Mouse (Mus musculus): ENCODE measurements around the gene Ankle1. TPM values are rescaled to one million over a fixed set of nuclear protein-coding genes. Genes with fewer than 3 reads are reported as not detected.

Gene Ankle1
- polyA plus RNA-seq (2015; fragmentation: Nextera tagmentation; extraction: Ambion mirVana): 40.7 and 41.9 TPM in 2 replicates

DNA sequence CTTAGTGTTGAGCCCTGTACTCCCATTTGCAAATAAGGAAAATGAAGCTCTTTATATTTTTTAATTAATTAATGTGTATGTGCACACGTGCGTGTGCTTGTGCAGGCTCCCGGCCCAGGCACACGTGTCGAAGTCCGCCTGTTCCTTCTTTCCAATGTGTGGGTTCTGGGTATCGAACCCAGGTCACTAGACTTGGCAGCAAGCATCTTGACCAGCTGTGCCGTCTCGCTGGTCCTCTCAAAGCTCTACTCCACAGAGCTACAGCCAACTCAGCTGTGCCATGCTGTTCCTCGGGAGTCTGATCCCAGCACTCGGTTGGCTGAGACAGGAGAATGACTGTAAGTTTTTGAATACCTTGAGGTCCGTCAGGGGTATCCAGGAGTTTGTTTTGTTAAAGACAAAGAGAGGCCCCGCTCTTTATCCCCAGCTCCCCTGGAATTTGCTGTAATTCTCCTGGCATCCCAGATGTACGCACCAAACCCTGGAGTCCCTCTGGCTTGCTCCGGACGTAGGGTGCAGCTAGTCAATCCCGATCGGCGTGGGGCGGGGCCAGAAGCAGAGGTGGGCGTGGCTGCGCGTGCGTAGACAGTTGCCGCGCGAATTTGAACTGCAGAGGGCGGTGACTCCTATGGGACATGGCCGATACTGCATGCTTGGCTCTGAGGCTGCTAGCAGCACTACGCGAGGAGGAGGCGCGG, at the start of gene Ankle1:
Ankle1 (plus strand) TSS at position 610 of the 698 bp plus-strand sequence.
- H3K9ac ChIP-seq: peak within 1 kb of the TSS; percentile 68
- H3K9me3 ChIP-seq: no peaks in the 10 kb centered on the region
- no peaks in the 10 kb centered on the region for H3K27me3 ChIP-seq
- peak within 1 kb of the TSS; percentile 63 for H3K4me3 ChIP-seq
- H3K4me2 ChIP-seq (replicated peaks): peak within 1 kb of the TSS; percentile 93
- H3K4me1 ChIP-seq: peaks cover 16% of the 10 kb centered on the region
- ATAC-seq (ENCODE audit: low FRiP score, low read depth): peak; percentile 90
- H3K27ac ChIP-seq: no peak within 1 kb of the TSS; the same call in 1 of the 2 replicates
- 17% methylated on average over 31 of the region's 33 CpGs for WGBS
- peaks cover 39% of the 10 kb centered on the region for H3K36me3 ChIP-seq

- H3K4me2 ChIP-seq (replicated peaks): no peak overlapping the region
- no peak overlapping the region for H3K4me3 ChIP-seq
- WGBS: 66% methylated on average over 3 of the region's 3 CpGs
- no peak overlapping the region for H3K9ac ChIP-seq
- no peaks in the 10 kb centered on the region for H3K9me3 ChIP-seq
- H3K27ac ChIP-seq: no peak overlapping the region
- peaks cover 84% of the 10 kb centered on the region for H3K36me3 ChIP-seq
- ATAC-seq (ENCODE audit: low FRiP score, low read depth): no peak
- H3K4me1 ChIP-seq: no peaks in the 10 kb centered on the region
- H3K27me3 ChIP-seq: no peaks in the 10 kb centered on the region
Measured at GRCm38 (mm10) chr8:71358026-71358425, 47.8 kb upstream of the Ankle1 start.

- Histone ChIP-seq H3K9ac (peak within 1 kb of the TSS; percentile 68), H3K4me1 (peaks cover 26% of the 10 kb centered on the region), H3K4me2 (replicated peaks) (peak within 1 kb of the TSS; percentile 80), H3K9me3 (no peaks in the 10 kb centered on the region), H3K27me3 (no peaks in the 10 kb centered on the region), H3K36me3 (peaks cover 18% of the 10 kb centered on the region), H3K4me3 (peak within 1 kb of the TSS; percentile 68), H3K27ac (peak within 1 kb of the TSS; percentile 90)
- peak; percentile 85 for ATAC-seq (ENCODE audit: low FRiP score, low read depth)
- under 1% methylated on average over 56 of the region's 56 CpGs for WGBS
Measured at GRCm38 (mm10) chr8:71366771-71367528, 38.9 kb upstream of the Ankle1 start, which contains the start of gene Use1. Gene Use1, plus strand, starts transcription at chr8:71366848.

DNA sequence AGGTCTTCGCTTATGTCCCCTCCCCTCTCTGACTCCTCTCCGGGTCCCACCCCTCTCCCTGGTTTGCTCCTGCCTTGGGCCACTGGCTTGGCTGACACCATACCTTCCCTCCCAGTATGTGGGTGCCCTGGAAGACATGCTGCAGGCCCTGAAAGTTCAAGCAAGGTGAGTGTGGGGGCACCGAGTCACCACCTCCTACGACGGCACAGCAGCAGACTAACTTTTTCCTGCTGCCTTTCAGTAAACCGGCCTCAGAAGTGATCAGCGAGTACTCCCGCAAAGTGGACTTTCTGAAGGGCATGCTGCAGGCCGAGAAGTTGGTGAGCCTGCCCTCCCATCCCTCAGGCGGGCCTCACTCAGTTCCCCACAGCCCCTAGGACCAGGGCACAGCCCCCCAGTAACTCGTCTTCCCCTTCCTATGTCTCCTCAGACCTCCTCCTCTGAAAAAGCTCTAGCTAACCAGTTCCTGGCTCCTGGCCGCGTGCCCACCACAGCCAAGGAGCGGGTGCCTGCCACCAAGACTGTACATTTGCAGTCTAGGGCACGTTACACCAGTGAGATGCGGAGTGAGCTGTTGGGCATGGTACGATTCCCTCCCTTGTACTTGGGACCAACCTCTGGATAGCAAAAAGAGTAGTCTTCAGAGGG, 38.2 kb upstream of the Ankle1 start:
- Histone ChIP-seq H3K9me3 (no peaks in the 10 kb centered on the region), H3K36me3 (peaks cover 19% of the 10 kb centered on the region), H3K9ac (peak overlapping the region; percentile 68), H3K4me3 (peak overlapping the region; percentile 68), H3K27ac (peak overlapping the region; percentile 90), H3K4me2 (replicated peaks) (peak overlapping the region; percentile 80), H3K4me1 (peaks cover 26% of the 10 kb centered on the region), H3K27me3 (no peaks in the 10 kb centered on the region)
- 49% methylated on average over 17 of the region's 17 CpGs for WGBS
- ATAC-seq (ENCODE audit: low FRiP score, low read depth): no peak

- peak overlapping the region; percentile 68 for H3K4me3 ChIP-seq
- H3K27ac ChIP-seq: no peak overlapping the region
- peaks cover 26% of the 10 kb centered on the region for H3K4me1 ChIP-seq
- H3K27me3 ChIP-seq: no peaks in the 10 kb centered on the region
- H3K4me2 ChIP-seq (replicated peaks): peak overlapping the region; percentile 80
- no peak for ATAC-seq (ENCODE audit: low FRiP score, low read depth)
- no peak overlapping the region for H3K9ac ChIP-seq
- no peaks in the 10 kb centered on the region for H3K9me3 ChIP-seq
- peaks cover 26% of the 10 kb centered on the region for H3K36me3 ChIP-seq
Measured at GRCm38 (mm10) chr8:71368366-71368765, 37.4 kb upstream of the Ankle1 start.

GRCm38 (mm10) chr8:71369040-71369718, 36.6 kb upstream of the Ankle1 start:
- H3K4me3 ChIP-seq: no peak overlapping the region
- ATAC-seq (ENCODE audit: low FRiP score, low read depth): no peak
- H3K9ac ChIP-seq: no peak overlapping the region
- WGBS: 93% methylated on average over 10 of the region's 10 CpGs
- no peaks in the 10 kb centered on the region for H3K27me3 ChIP-seq
- H3K9me3 ChIP-seq: no peaks in the 10 kb centered on the region
- H3K36me3 ChIP-seq: peaks cover 34% of the 10 kb centered on the region
- H3K4me1 ChIP-seq: peaks cover 26% of the 10 kb centered on the region
- no peak overlapping the region for H3K4me2 ChIP-seq (replicated peaks)
- no peak overlapping the region for H3K27ac ChIP-seq

- Histone ChIP-seq H3K27ac (0 out of 2 replicates have a peak overlapping the region, but pooled peaks have one; percentile 28), H3K4me3 (peak overlapping the region; percentile 70), H3K9ac (peak overlapping the region; percentile 65), H3K4me1 (peaks cover 35% of the 10 kb centered on the region), H3K27me3 (no peaks in the 10 kb centered on the region), H3K9me3 (no peaks in the 10 kb centered on the region), H3K4me2 (replicated peaks) (peak overlapping the region; percentile 62), H3K36me3 (peaks cover 46% of the 10 kb centered on the region)
- no peak for ATAC-seq (ENCODE audit: low FRiP score, low read depth)
- WGBS: 19% methylated on average over 5 of the region's 5 CpGs
Measured at GRCm38 (mm10) chr8:71370711-71371235, 35.0 kb upstream of the Ankle1 start.

DNA sequence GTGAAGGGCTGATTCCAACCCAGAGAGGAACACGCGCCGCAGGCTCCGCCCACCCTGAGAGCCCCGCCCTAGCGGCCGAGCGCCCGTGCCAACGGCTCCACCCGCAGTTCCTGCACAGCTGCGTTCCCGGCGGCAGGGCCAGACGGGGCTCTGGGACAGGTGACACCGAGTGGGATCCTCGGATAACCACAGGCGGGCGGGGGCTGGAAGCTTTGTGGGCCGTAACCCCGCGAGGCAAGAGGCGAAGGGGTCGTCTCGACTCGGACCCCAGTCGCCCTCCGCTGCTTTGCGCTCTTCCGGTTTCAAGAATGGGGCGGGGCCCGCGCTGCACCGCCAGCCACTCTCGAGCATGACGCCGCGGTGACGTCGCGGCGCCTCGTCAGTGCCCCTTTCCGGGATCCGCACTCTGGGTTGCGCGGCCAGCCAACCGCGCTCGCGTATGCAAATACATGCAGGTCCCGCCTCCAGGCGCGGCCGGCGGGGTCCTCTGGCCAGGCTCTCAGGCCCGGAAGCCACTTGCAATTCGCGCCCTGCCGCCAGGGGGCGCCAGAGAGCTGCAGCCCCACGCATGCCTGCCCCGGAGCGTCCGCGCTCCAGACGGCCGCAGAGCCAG, 34.5 kb upstream of the Ankle1 start, which contains the start of gene Ocel1:
Ocel1 (plus strand) TSS at position 63 of the 613 bp plus-strand sequence.
- Histone ChIP-seq H3K4me1 (peaks cover 35% of the 10 kb centered on the region), H3K36me3 (peaks cover 46% of the 10 kb centered on the region), H3K9ac (peak within 1 kb of the TSS; percentile 65), H3K27me3 (no peaks in the 10 kb centered on the region), H3K9me3 (no peaks in the 10 kb centered on the region), H3K27ac (peak within 1 kb of the TSS; percentile 61; the same call in 1 of the 2 replicates), H3K4me3 (peak within 1 kb of the TSS; percentile 70), H3K4me2 (replicated peaks) (peak within 1 kb of the TSS; percentile 62)
- under 1% methylated on average over 67 of the region's 68 CpGs for WGBS
- peak; percentile 89 for ATAC-seq (ENCODE audit: low FRiP score, low read depth)

DNA sequence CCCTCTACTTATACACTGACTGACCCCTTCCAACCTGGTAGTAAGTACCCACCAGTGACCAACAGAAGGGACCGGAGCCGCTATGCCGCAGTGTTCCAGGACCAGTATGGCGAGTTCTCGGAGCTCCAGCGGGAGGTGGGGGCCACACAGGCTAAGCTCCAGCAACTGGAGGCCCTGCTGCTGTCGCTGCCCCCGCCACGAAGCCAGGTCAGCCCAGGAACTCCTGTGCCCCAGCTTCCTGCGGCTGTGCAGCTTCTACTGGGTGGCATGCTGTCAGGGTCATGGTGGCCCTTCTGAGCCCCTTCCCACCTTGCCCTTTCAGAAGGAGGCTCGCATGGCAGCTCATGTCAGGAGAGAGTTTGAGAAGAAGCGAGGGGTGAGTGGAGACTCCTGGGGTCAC, 33.4 kb upstream of the Ankle1 start:
- 81% methylated on average over 12 of the region's 12 CpGs for WGBS

GRCm38 (mm10) chr8:71373000-71373399, 32.8 kb upstream of the Ankle1 start:
- 93% methylated on average over 3 of the region's 3 CpGs for WGBS
- Histone ChIP-seq H3K4me3 (no peak overlapping the region), H3K27ac (no peak overlapping the region), H3K36me3 (peaks cover 57% of the 10 kb centered on the region), H3K27me3 (no peaks in the 10 kb centered on the region), H3K4me2 (replicated peaks) (no peak overlapping the region), H3K4me1 (peaks cover 34% of the 10 kb centered on the region), H3K9ac (no peak overlapping the region), H3K9me3 (no peaks in the 10 kb centered on the region)
- no peak for ATAC-seq (ENCODE audit: low FRiP score, low read depth)

More for the DNA sequence above, 33.4 kb upstream of the Ankle1 start:
- Histone ChIP-seq H3K36me3 (peaks cover 51% of the 10 kb centered on the region), H3K4me3 (no peak overlapping the region), H3K9ac (no peak overlapping the region), H3K27ac (no peak overlapping the region), H3K27me3 (no peaks in the 10 kb centered on the region), H3K9me3 (no peaks in the 10 kb centered on the region), H3K4me1 (peaks cover 39% of the 10 kb centered on the region), H3K4me2 (replicated peaks) (no peak overlapping the region)
- ATAC-seq (ENCODE audit: low FRiP score, low read depth): no peak

DNA sequence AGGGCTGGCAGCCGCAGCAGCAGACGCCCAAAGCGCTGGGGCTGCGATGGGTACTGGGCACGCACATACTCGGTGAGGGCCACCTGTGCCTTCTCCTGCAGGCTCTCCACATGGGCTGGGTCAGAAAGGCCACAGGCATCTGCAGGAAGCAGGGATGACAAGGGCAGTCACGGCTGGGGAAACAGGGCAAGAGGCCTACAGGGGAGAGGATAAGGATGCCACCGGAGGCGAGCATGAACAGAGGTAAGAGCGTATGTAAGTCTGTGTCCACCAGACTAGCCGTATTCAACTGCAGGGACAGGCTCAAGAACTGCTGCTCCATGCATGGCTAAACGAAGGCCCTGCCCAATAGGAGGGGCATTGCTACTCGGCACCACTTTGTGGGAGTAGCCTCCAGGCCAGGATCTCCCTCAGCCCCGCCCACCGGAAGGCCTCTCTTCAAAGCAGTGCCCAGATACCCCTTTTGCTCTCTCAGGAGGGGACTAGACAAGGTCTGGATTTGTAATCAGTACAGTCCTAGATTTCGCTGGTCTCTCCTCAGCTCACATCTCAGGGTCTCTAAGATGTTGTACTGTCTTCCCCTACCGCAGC, 31.1 kb upstream of the Ankle1 start:
- WGBS: 74% methylated on average over 17 of the region's 17 CpGs
- H3K36me3 ChIP-seq: peaks cover 49% of the 10 kb centered on the region
- H3K27ac ChIP-seq: no peak overlapping the region
- H3K4me1 ChIP-seq: peaks cover 44% of the 10 kb centered on the region
- H3K9me3 ChIP-seq: no peaks in the 10 kb centered on the region
- ATAC-seq (ENCODE audit: low FRiP score, low read depth): no peak
- H3K9ac ChIP-seq: no peak overlapping the region
- H3K27me3 ChIP-seq: no peaks in the 10 kb centered on the region
- H3K4me2 ChIP-seq (replicated peaks): no peak overlapping the region
- no peak overlapping the region for H3K4me3 ChIP-seq
